Mouse (Mus musculus) limb, embryonic 13.5 days (tissue): ENCODE measurements at regions not wholly inside any gene's neighbourhood (a gene's known extent, or its start where the extent isn't known, plus 50 kb on each side); places are given as distances from the start of the nearest gene placed in this dataset.
A peak's percentile ranks its signal among the peaks of the same experiment; 100 is the strongest.
"Not testable (repeated sequence)": the region's sequence is repeated elsewhere in the genome, so short reads cannot be mapped to it uniquely, and the experiment has no call there.

Source experiments
- ATAC-seq: fragments of 200-750 bp; cut with Nextera tagmentation; 2 replicates; pipeline ENCODE4 v1.8.0; 2017; ENCODE audit warnings: low read depth, moderate number of reproducible peaks, moderate TSS enrichment; ENCODE audit not compliant: low FRiP score
- H3K27ac ChIP-seq: fragments of 300-500 bp; sonication (generic); 2 replicates; pipeline ENCODE4 v1.5.1; 2015; ENCODE audit warnings: inconsistent platforms, mild to moderate bottlenecking, moderate library complexity
- H3K27me3 ChIP-seq: fragments of 300-500 bp; sonication (generic); 2 replicates; pipeline ENCODE4 v1.6.1; 2015; ENCODE audit warnings: mild to moderate bottlenecking, inconsistent platforms
- H3K36me3 ChIP-seq: fragments of 300-500 bp; sonication (generic); 2 replicates; pipeline ENCODE4 v1.6.1; 2015; ENCODE audit warnings: inconsistent platforms, mild to moderate bottlenecking, moderate library complexity
- H3K4me1 ChIP-seq: fragments of 300-500 bp; sonication (generic); 2 replicates; pipeline ENCODE4 v1.6.1; 2015; ENCODE audit warnings: inconsistent platforms
- H3K4me2 ChIP-seq: fragments of 300-500 bp; sonication (generic); replicated peaks from 2 replicates; pipeline ENCODE4 v1.6.1; 2015; ENCODE audit warnings: inconsistent platforms, mild to moderate bottlenecking, moderate library complexity
- H3K4me3 ChIP-seq: fragments of 300-500 bp; sonication (generic); 2 replicates; pipeline ENCODE4 v1.5.1; 2015; ENCODE audit warnings: moderate library complexity, mild to moderate bottlenecking, inconsistent platforms
- H3K9ac ChIP-seq: fragments of 300-500 bp; sonication (generic); 2 replicates; pipeline ENCODE4 v1.6.1; 2015; ENCODE audit warnings: mild to moderate bottlenecking, inconsistent platforms
- H3K9me3 ChIP-seq: fragments of 300-500 bp; sonication (generic); 2 replicates; pipeline ENCODE4 v1.6.1; 2016; ENCODE audit warnings: inconsistent platforms
- WGBS: fragments of 180-500 bp; shearing (Covaris S2); methylation state at CpG from one replicate; pipeline ENCODE4 v1.1.7; 2015; 5-methylcytosine and 5-hydroxymethylcytosine counted together

DNA sequence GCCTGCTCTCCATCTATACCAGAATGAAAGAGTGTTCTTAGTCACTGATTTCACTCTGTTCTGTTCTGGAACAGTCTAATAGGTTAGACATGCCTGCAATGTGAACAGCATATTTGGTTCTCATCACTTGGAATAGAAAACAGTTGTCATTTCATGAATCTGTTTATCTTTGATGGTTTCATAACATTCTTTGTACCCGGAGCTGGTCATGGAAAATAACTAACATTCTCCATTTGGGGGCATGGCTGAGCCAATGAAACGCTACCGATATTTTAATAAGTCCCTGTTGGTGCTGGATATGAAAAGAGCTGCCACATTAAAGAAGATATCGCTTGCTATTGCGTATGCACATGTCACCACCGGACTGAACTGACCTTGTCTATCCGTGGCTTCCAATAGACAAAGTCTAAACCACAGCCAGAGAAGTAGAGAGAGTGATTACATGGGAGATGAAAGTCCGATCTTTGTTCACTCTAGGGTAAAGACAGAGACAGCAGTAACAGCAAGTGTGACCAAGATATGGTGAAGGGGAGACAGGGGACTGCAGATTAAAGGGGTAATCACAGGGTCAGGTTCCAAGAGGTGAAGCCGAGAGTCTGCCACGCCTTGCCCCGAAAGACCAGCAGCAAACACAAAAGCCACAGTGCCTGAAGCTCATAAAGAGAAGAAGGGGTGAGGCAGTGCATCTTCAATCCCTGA, 124.5 kb upstream of the Nebl start:
- H3K4me2 ChIP-seq: no peak overlapping the region
- H3K9ac ChIP-seq: no peak overlapping the region
- ATAC-seq: no peak
- H3K4me3 ChIP-seq: no peak overlapping the region
- no peaks in the 10 kb centered on the region for H3K9me3 ChIP-seq
- WGBS: 83% methylated on average over 11 of the region's 11 CpGs
- no peak overlapping the region for H3K27ac ChIP-seq
- peaks cover 32% of the 10 kb centered on the region for H3K4me1 ChIP-seq
- H3K36me3 ChIP-seq: no peaks in the 10 kb centered on the region
- H3K27me3 ChIP-seq: peaks cover 7% of the 10 kb centered on the region; the same call in 1 of the 2 replicates

DNA sequence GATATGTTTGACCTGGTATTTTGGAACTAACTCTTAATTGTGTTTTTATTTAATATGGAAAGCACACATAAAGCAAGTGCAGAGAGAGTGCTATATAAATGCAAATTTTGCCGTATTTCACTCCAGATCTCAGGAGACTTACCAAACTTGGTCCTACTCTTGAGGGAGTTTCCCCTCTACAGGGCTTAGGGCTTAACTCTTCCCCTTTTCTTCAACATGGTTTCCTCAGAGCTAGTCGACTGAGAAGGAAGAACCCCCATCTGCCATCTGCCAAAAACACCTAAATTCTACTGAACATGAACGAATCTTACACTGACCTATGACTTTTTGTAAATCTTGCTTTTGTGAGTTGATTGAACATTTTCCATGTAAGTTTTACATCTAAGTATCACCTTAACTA, 122.8 kb upstream of the Nebl start:
- Histone ChIP-seq H3K36me3 (no peaks in the 10 kb centered on the region), H3K4me3 (no peak overlapping the region), H3K27me3 (peaks cover 7% of the 10 kb centered on the region; the same call in 1 of the 2 replicates), H3K4me1 (peaks cover 29% of the 10 kb centered on the region), H3K9me3 (no peaks in the 10 kb centered on the region), H3K4me2 (no peak overlapping the region), H3K9ac (no peak overlapping the region), H3K27ac (no peak overlapping the region)
- no peak for ATAC-seq
- 34% methylated on average over 3 of the region's 3 CpGs for WGBS

GRCm38 (mm10) chr2:17853500-17854011, 122.3 kb upstream of the Nebl start:
- H3K9me3 ChIP-seq: no peaks in the 10 kb centered on the region
- ATAC-seq: peak; percentile 62; the same call in 1 of the 2 replicates
- H3K9ac ChIP-seq: no peak overlapping the region
- no peak overlapping the region for H3K4me3 ChIP-seq
- WGBS: 28% methylated on average over 11 of the region's 11 CpGs
- peaks cover 7% of the 10 kb centered on the region; the same call in 1 of the 2 replicates for H3K27me3 ChIP-seq
- H3K4me1 ChIP-seq: peaks cover 24% of the 10 kb centered on the region
- H3K27ac ChIP-seq: no peak overlapping the region
- peak overlapping the region; percentile 42 for H3K4me2 ChIP-seq
- H3K36me3 ChIP-seq: no peaks in the 10 kb centered on the region

DNA sequence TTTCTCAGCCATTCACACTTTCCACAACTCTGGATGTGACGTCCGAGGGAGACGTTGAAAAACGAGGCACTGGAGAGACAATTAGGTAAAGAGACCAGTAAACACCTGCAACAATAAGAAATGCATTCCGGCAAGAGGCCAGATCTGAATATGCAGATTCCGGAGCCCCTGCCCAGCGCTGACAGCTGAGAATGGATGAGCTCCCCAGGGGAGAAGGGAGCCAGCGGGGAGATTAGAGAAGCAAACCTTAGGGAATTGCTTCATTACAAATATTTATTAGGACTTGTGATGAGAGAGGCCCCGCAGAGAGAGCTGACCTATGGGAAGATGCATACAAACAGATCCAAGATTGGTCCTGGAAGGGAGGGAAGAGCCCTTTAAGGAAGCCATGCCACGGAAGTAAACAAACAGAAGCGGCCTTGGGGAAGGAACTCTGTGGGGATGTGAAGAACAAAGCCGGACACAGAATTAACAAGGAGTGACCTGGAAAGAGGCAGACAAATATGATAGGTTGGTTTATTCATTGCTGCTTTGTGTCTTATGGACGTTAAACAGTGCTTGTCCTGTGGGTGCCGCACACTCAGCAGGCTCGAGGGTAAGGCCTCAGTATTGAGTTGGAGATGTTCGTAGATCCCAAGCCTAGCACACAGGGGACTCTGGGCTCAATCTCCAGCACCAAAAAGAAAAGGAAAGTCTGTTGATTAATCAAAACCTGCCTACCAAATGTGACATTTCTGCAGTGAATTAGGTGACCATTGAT, 121.7 kb upstream of the Nebl start:
- Histone ChIP-seq H3K4me1 (peaks cover 19% of the 10 kb centered on the region), H3K27me3 (peaks cover 7% of the 10 kb centered on the region; the same call in 1 of the 2 replicates), H3K9ac (0 out of 2 replicates have a peak overlapping the region, but pooled peaks have one; percentile 19), H3K4me2 (peak overlapping the region; percentile 42), H3K36me3 (no peaks in the 10 kb centered on the region), H3K27ac (no peak overlapping the region; the same call in 1 of the 2 replicates), H3K4me3 (no peak overlapping the region), H3K9me3 (no peaks in the 10 kb centered on the region)
- WGBS: 9% methylated on average over 16 of the region's 16 CpGs
- ATAC-seq: no peak

- no peak overlapping the region for H3K4me2 ChIP-seq
- 93% methylated on average over 4 of the region's 4 CpGs for WGBS
- H3K4me3 ChIP-seq: no peak overlapping the region
- no peak overlapping the region for H3K27ac ChIP-seq
- ATAC-seq: no peak
- peaks cover 7% of the 10 kb centered on the region; the same call in 1 of the 2 replicates for H3K27me3 ChIP-seq
- no peaks in the 10 kb centered on the region for H3K36me3 ChIP-seq
- H3K4me1 ChIP-seq: peaks cover 17% of the 10 kb centered on the region
- no peak overlapping the region for H3K9ac ChIP-seq
- H3K9me3 ChIP-seq: no peaks in the 10 kb centered on the region
These were observed 119.5 kb upstream of the Nebl start for GRCm38 (mm10) chr2:17850741-17851140.

DNA sequence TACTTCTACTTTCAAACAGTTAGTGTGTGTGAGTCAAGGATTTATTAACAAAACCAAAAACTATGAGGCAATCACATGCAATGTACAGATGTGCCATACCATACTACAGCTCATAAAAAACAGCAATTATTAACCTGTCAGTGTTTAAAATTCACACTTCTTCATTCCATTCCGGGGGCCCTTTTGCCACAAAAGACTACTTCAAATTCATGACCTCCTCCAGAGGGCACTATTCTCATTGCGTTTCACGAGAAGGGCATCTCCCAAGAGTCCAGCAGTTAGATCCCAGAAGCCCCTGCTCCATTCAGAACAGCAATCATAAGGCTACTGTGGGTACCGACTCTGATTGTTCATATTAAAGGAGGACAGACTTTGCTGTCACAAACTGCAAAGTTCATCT, 118.0 kb upstream of the Nebl start:
- Histone ChIP-seq H3K4me3 (no peak overlapping the region), H3K4me1 (peaks cover 17% of the 10 kb centered on the region), H3K4me2 (no peak overlapping the region), H3K9me3 (no peaks in the 10 kb centered on the region), H3K36me3 (no peaks in the 10 kb centered on the region), H3K27ac (no peak overlapping the region), H3K27me3 (peaks cover 7% of the 10 kb centered on the region; the same call in 1 of the 2 replicates), H3K9ac (no peak overlapping the region)
- 31% methylated on average over 4 of the region's 4 CpGs for WGBS
- no peak for ATAC-seq

DNA sequence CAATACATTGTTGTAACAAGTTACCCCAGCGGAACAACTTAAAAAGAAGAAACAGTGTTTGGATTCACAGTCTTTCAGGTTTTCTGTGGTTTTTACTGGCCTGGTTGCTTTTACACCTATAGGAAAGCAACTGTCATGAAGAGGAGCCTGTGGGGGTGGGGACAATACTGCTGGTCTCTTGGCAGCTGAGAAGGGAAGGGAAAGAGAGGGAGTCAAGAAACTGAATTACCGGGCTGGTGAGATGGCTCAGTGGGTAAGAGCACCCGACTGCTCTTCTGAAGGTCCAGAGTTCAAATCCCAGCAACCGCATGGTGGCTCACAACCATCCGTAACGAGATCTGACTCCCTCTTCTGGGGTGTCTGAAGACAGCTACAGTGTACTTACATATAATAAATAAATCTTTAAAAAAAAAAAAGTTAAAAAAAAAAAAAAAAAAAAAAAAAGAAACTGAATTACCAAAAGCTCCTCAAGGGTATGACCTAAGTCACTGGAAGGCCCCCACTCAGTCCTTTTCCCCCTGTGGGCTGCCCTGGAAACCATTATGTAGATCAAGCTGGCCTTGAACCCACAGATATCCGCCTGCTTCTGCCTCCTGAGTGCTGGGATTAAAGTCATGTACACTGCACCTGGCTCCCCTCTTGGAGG, 114.3 kb upstream of the Nebl start:
- not testable (repeated sequence) for H3K4me3 ChIP-seq
- WGBS: 80% methylated on average over 7 of the region's 7 CpGs

GRCm38 (mm10) chr2:17844662-17845446, 113.6 kb upstream of the Nebl start:
- Histone ChIP-seq H3K4me1 (no peaks in the 10 kb centered on the region), H3K9ac (no peak overlapping the region), H3K9me3 (no peaks in the 10 kb centered on the region), H3K36me3 (no peaks in the 10 kb centered on the region), H3K27ac (no peak overlapping the region), H3K4me2 (no peak overlapping the region), H3K4me3 (no peak overlapping the region), H3K27me3 (no peaks in the 10 kb centered on the region)
- WGBS: 62% methylated on average over 8 of the region's 8 CpGs
- 0 out of 2 replicates have a peak, but pooled peaks have one; percentile 24 for ATAC-seq

More for the DNA sequence above, 114.3 kb upstream of the Nebl start:
- not testable (repeated sequence) for H3K27me3 ChIP-seq, H3K9ac ChIP-seq, ATAC-seq, H3K4me2 ChIP-seq, H3K36me3 ChIP-seq, H3K27ac ChIP-seq, H3K4me1 ChIP-seq, H3K9me3 ChIP-seq

DNA sequence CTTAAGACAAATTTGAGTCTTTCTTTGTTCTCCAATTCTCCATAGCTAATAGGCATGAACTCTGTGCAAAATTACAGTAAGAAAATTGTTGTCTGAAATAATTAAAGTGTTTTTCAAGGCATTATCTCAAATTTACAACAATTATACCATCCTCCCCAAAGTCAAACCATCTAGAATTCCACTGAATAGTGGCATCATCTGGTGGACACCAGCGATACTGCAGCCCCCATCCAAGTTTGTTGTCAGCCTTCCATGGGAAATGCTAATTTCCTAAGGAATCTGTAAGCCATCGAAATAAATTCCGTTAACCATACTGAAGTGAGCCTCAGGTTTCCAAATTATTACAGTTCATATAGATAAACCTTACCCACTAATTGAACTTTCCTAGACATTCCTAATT, 110.7 kb upstream of the Nebl start:
- H3K9ac ChIP-seq: no peak overlapping the region
- no peak overlapping the region for H3K4me3 ChIP-seq

DNA sequence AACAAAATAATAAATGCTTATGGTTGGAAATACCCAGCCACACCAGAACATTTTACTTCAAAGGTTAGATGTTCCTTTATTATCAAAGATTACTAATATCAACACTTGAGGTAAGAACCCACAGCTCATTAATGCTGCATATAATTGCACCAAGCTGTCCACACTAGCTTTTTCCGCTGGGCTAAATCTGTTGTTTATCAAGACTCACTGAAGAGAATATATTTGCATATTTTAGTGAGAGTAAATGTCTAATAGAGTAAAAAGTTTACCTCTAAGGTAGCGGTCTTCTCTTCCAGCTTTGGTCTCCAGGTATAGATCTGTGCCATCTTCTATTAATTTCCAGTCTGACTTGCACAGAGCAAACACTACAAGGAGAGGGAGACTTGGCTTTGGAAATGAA, 110.3 kb upstream of the Nebl start:
- Histone ChIP-seq H3K4me3 (no peak overlapping the region), H3K27ac (no peak overlapping the region), H3K4me2 (no peak overlapping the region), H3K27me3 (no peaks in the 10 kb centered on the region), H3K4me1 (no peaks in the 10 kb centered on the region), H3K36me3 (no peaks in the 10 kb centered on the region), H3K9ac (no peak overlapping the region), H3K9me3 (no peaks in the 10 kb centered on the region)
- WGBS: 89% methylated on average over 2 of the region's 2 CpGs
- ATAC-seq: no peak

More for the DNA sequence above, 110.7 kb upstream of the Nebl start:
- Histone ChIP-seq H3K36me3 (no peaks in the 10 kb centered on the region), H3K27ac (no peak overlapping the region), H3K9me3 (no peaks in the 10 kb centered on the region), H3K4me2 (no peak overlapping the region), H3K4me1 (no peaks in the 10 kb centered on the region), H3K27me3 (no peaks in the 10 kb centered on the region)
- 46% methylated on average over 3 of the region's 3 CpGs for WGBS
- no peak for ATAC-seq

GRCm38 (mm10) chr2:17840941-17841498, 109.8 kb upstream of the Nebl start:
- no peak overlapping the region for H3K4me2 ChIP-seq
- H3K27me3 ChIP-seq: no peaks in the 10 kb centered on the region
- no peaks in the 10 kb centered on the region for H3K9me3 ChIP-seq
- ATAC-seq: no peak; the same call in 1 of the 2 replicates
- no peaks in the 10 kb centered on the region for H3K4me1 ChIP-seq
- H3K4me3 ChIP-seq: no peak overlapping the region
- no peak overlapping the region for H3K27ac ChIP-seq
- H3K36me3 ChIP-seq: no peaks in the 10 kb centered on the region
- no peak overlapping the region for H3K9ac ChIP-seq
- 82% methylated on average over 4 of the region's 4 CpGs for WGBS
